22 mouse cellular contexts compared by ENCODE assay signal in genomic region chr5:32693411-32693810, GRCm38 (mm10).
DNase-seq lines count a peak whose midpoint lies in the region; ATAC-seq and TF ChIP-seq lines count a peak whose summit lies in the region.
"Had no signal": no experiment of that assay in that cellular context is flagged by ENCODE, and none has a peak within 500 bp of the region (broad histone marks: within the 10 kb centered on the region; RNA-seq: fewer than 3 reads in every experiment).

No protein-coding gene starts in this region.

- no peaks in the 10 kb centered on the region for H3K4me1 ChIP-seq in lung, postnatal 0 days (ENCODE audit: insufficient read depth, low read depth, low read length)
- H3K4me1 ChIP-seq in lung, adult 2 months (ENCODE audit: control insufficient read depth, insufficient read depth, low read length) = no peaks in the 10 kb centered on the region
- H3K4me1 ChIP-seq: embryonic facial prominence, embryonic 13.5 days; embryonic facial prominence, embryonic 15.5 days; forebrain, embryonic 10.5 days; forebrain, embryonic 12.5 days had no signal

- H3K9me3 ChIP-seq in lung, postnatal 0 days (ENCODE audit: low read length) = no peaks in the 10 kb centered on the region
- H3K9me3 ChIP-seq: embryonic facial prominence, embryonic 13.5 days; embryonic facial prominence, embryonic 15.5 days; forebrain, embryonic 10.5 days; forebrain, embryonic 12.5 days; G1E had no signal

- TF ChIP-seq CTCF in lung, postnatal 0 days (IDR thresholded peaks at IDR 0.05) = no peak
- no peak for TF ChIP-seq CTCF in lung, adult 2 months (IDR thresholded peaks at IDR 0.05; ENCODE audit: insufficient read depth, low read length)

- no peak overlapping the region for H3K4me3 ChIP-seq in lung, postnatal 0 days (ENCODE audit: low read depth, low read length)
- no peak overlapping the region for H3K4me3 ChIP-seq in lung, adult 2 months (replicated peaks; ENCODE audit: extremely low read depth, low read depth, low read length)
- H3K4me3 ChIP-seq: embryonic facial prominence, embryonic 13.5 days; embryonic facial prominence, embryonic 15.5 days; erythroblast, embryonic 14.5 days; forebrain, embryonic 10.5 days; forebrain, embryonic 12.5 days had no signal

- no peaks in the 10 kb centered on the region for H3K27me3 ChIP-seq in lung, postnatal 0 days (replicated peaks; ENCODE audit: insufficient read depth, low read length)
- H3K27me3 ChIP-seq: embryonic facial prominence, embryonic 13.5 days; embryonic facial prominence, embryonic 15.5 days; forebrain, embryonic 12.5 days had no signal

- no peak for ATAC-seq in lung, postnatal 0 days
- no peak for ATAC-seq in cerebellum, adult (ENCODE audit: insufficient number of reproducible peaks, low FRiP score, low TSS enrichment)
- ATAC-seq: forebrain, embryonic 14.5 days; forebrain, embryonic 16.5 days had no signal

- 34% methylated on average over 2 of the region's 2 CpGs for WGBS in lung, postnatal 0 days
- 25% methylated on average over 2 of the region's 2 CpGs for WGBS in lung, adult 2 months

- H3K36me3 ChIP-seq in lung, postnatal 0 days (ENCODE audit: insufficient read depth, low read length) = no peaks in the 10 kb centered on the region
- H3K36me3 ChIP-seq: embryonic facial prominence, embryonic 13.5 days; embryonic facial prominence, embryonic 15.5 days; forebrain, embryonic 12.5 days; G1E had no signal

- H3K27ac ChIP-seq in lung, postnatal 0 days (ENCODE audit: low read length) = no peak overlapping the region
- H3K27ac ChIP-seq: embryonic facial prominence, embryonic 13.5 days; embryonic facial prominence, embryonic 15.5 days; forebrain, embryonic 10.5 days; forebrain, embryonic 12.5 days had no signal

- H3K4me2 ChIP-seq in lung, postnatal 0 days (replicated peaks; ENCODE audit: low read depth, low read length) = no peak overlapping the region
- H3K4me2 ChIP-seq: embryonic facial prominence, embryonic 13.5 days; embryonic facial prominence, embryonic 15.5 days; forebrain, embryonic 12.5 days had no signal

- no peak overlapping the region for H3K9ac ChIP-seq in lung, postnatal 0 days (replicated peaks; ENCODE audit: low read depth)
- H3K9ac ChIP-seq: embryonic facial prominence, embryonic 13.5 days; embryonic facial prominence, embryonic 15.5 days; forebrain, embryonic 12.5 days had no signal

- peak; percentile 63 for DNase-seq in lung, postnatal 0 days (ENCODE audit: low spot score)
- DNase-seq in lung, adult 2 months = no peak
- peak; percentile 4 for DNase-seq in NIH3T3 (ENCODE audit: low read depth)
- no peak for DNase-seq in cerebellum, adult 18-20 months
- DNase-seq: adrenal gland, adult 2 months; adrenal gland, postnatal 10 days; adrenal gland, postnatal 25 days; cerebellum, adult 11-12 months; cerebellum, adult 8-10 months; cerebellum, adult 9-11 months; cerebellum, postnatal 14 days; cerebellum, postnatal 36 days; embryo, embryonic 11 days had no signal

- no peak for TF ChIP-seq EP300 in lung, postnatal 0 days (IDR thresholded peaks at IDR 0.05)

- TF ChIP-seq POLR2A in lung, adult 2 months (IDR thresholded peaks at IDR 0.05; ENCODE audit: borderline replicate concordance, extremely low read depth, low read depth, low read length) = no peak

Comparison
In these comparisons a context has a peak if more than half of its experiments do, and no peak if none do; other contexts are left out.
1. DNase-seq: peak in lung, postnatal 0 days (single experiment) and NIH3T3 (single experiment); none in lung, adult 2 months (single experiment) and cerebellum, adult 18-20 months (0 of 2).